Mouse (Mus musculus) WW6 (cell line): ENCODE results near the gene Pkdcc.
A peak's percentile ranks its signal among the peaks of the same experiment; 100 is the strongest.

Experiments used
- DNase-seq: peaks from one replicate; pipeline ENCODE4 v3.0.0-alpha.2; 2013; ENCODE audit warnings: low read depth, low spot score

Pkdcc gene

GRCm38 (mm10) chr17:83212422-83212821 lies 2.7 kb upstream of the Pkdcc start:
- DNase-seq: no peak

- no peak for DNase-seq
These were observed 1.7 kb upstream of the Pkdcc start for GRCm38 (mm10) chr17:83213228-83213915.

- peak; percentile 11 for DNase-seq
These were observed 915 bp upstream of the Pkdcc start for GRCm38 (mm10) chr17:83214161-83214592.

GRCm38 (mm10) chr17:83215529-83216244 lies 595 bp downstream of the Pkdcc start:
- DNase-seq: peak; percentile 5

- DNase-seq: no peak
These were observed 1.3 kb downstream of the Pkdcc start for GRCm38 (mm10) chr17:83216251-83216919.

- no peak for DNase-seq
These were observed 3.1 kb downstream of the Pkdcc start for GRCm38 (mm10) chr17:83218189-83218588.

GRCm38 (mm10) chr17:83218722-83219121 lies 3.6 kb downstream of the Pkdcc start:
- DNase-seq: no peak

- no peak for DNase-seq
These were observed 4.5 kb downstream of the Pkdcc start for GRCm38 (mm10) chr17:83219351-83220287.

- DNase-seq: no peak
These were observed 6.0 kb downstream of the Pkdcc start for GRCm38 (mm10) chr17:83220954-83221538.

GRCm38 (mm10) chr17:83221611-83222500 lies 6.8 kb downstream of the Pkdcc start:
- DNase-seq: no peak

- no peak for DNase-seq
These were observed 7.6 kb downstream of the Pkdcc start for GRCm38 (mm10) chr17:83222705-83223104.

GRCm38 (mm10) chr17:83224451-83224971 lies 9.4 kb downstream of the Pkdcc start:
- peak; percentile 38 for DNase-seq

- DNase-seq: no peak
These were observed 11.4 kb downstream of the Pkdcc start for GRCm38 (mm10) chr17:83226395-83226986.

- peak; percentile 18 for DNase-seq
These were observed 16.3 kb downstream of the Pkdcc start for GRCm38 (mm10) chr17:83231357-83231756.

GRCm38 (mm10) chr17:83235227-83235626 lies 20.1 kb downstream of the Pkdcc start:
- DNase-seq: no peak

- no peak for DNase-seq
These were observed 21.1 kb downstream of the Pkdcc start for GRCm38 (mm10) chr17:83236202-83236601.

GRCm38 (mm10) chr17:83238123-83239058 lies 23.3 kb downstream of the Pkdcc start:
- DNase-seq: no peak

- DNase-seq: no peak
These were observed 29.4 kb downstream of the Pkdcc start for GRCm38 (mm10) chr17:83244502-83244901.
